Mouse (Mus musculus) testis, adult 2 months (tissue): ENCODE results near the gene Cdh6.

Experiments
- CTCF ChIP-seq: fragments of 200-500 bp; IDR thresholded peaks from 2 replicates; pipeline ENCODE4 v1.5.1; 2012; ENCODE audit warnings: low read depth, mild to moderate bottlenecking, inconsistent platforms, low read length, moderate library complexity; ENCODE audit not compliant: control insufficient read depth, insufficient read depth, insufficient replicate concordance
- POLR2A ChIP-seq: fragments of 200-500 bp; IDR thresholded peaks from 2 replicates; pipeline ENCODE4 v1.6.1; 2012; ENCODE audit warnings: low read depth, mild to moderate bottlenecking, inconsistent platforms, low read length, moderate library complexity; ENCODE audit not compliant: control insufficient read depth

DNA sequence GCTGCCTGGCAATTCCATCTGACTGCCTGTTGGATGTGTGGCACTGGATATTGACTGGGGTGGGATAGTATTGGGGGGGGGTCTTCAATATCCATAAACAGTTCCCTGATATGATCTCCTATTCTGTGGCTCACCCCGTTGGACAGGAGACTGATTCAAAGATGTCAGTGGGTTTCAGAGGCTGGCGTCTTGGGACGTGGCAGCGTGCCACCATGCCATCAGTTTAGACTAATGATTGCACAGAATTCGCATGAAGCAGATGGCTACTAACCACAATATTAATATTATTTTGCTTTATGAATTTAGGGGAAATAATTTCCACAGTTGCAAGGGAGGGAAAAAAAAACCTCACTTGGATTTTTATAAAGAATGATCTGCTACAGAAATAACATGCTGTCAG lies 10.2 kb upstream of the Cdh6 start:
- TF ChIP-seq CTCF (no peak), POLR2A (no peak)
